Mouse (Mus musculus) heart, adult 2 months (tissue): ENCODE data around the gene Gm37240.

Source experiments
- CTCF ChIP-seq: fragments of 200-600 bp; IDR thresholded peaks from 2 replicates; pipeline ENCODE4 v1.8.1; 2022; ENCODE audit warnings: antibody characterized with exemption, mild to moderate bottlenecking, moderate library complexity
- POLR2A ChIP-seq: fragments of 200-500 bp; IDR thresholded peaks from 2 replicates; pipeline ENCODE4 v1.6.1; 2011; ENCODE audit warnings: mild to moderate bottlenecking, low read depth, low read length, control low read depth; ENCODE audit not compliant: insufficient read depth

DNA sequence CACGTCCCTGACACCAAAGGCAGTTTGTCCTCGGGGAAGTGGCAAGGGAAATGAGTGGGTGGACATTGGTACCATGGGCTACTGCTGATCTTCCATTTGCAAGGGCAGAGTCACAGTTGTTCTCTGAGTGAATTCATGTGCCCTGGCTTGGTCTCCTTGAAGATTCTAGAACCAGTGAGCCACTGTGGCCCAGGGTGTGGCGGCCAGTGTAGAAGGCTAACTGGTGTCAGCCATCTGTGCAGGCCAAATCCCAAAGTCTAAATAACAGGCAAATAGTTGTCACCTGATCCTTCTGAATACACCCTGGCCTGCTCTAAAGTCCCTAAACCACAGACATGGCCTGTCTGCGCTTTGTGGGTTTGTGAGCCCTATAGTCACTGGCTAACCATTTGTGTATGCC, 898.4 kb downstream of the Gm37240 start:
- TF ChIP-seq CTCF = no peak
- no peak for TF ChIP-seq POLR2A
